ENCODE assay signal across 8 mouse cellular contexts in genomic region chr6:90818956-90819355, GRCm38 (mm10).
DNase-seq lines count a peak whose midpoint lies in the region; ATAC-seq and TF ChIP-seq lines count a peak whose summit lies in the region.

No protein-coding gene starts in this region.

- H3K4me3 ChIP-seq in forebrain, postnatal 0 days (ENCODE audit: low read depth, low read length): no peak overlapping the region
- H3K4me3 ChIP-seq in forebrain, embryonic 13.5 days: no peak overlapping the region
- H3K4me3 ChIP-seq in G1E (ENCODE audit: low read depth, low read length): no peak overlapping the region
- no peak overlapping the region for H3K4me3 ChIP-seq in spleen, adult 2 months (ENCODE audit: extremely low read depth, insufficient read depth, insufficient read length)

- no peaks in the 10 kb centered on the region for H3K9me3 ChIP-seq in forebrain, postnatal 0 days (ENCODE audit: low read length)
- H3K9me3 ChIP-seq in forebrain, embryonic 13.5 days (replicated peaks): no peaks in the 10 kb centered on the region
- H3K9me3 ChIP-seq in G1E (replicated peaks): no peaks in the 10 kb centered on the region

- intact Hi-C loops in gastrocnemius, postnatal 14 days (cut with DNase I; ENCODE audit: low total_unique reads): loop anchor here (5.0 kb wide), 2 partner anchors 82 to 318 kb away; no protein-coding TSS in a partner anchor

- peak; percentile 42; the same call in 1 of the 2 replicates for ATAC-seq in forebrain, postnatal 0 days
- no peak for ATAC-seq in forebrain, embryonic 13.5 days
- ATAC-seq in G1E (ENCODE audit: extremely low read depth, insufficient number of reproducible peaks, low FRiP score, poor library complexity, severe bottlenecking): no peak; the same call in 1 of the 2 replicates

- WGBS in forebrain, postnatal 0 days: no CpG with 5 or more reads among the region's 4 CpGs
- WGBS in forebrain, embryonic 13.5 days: no CpG with 5 or more reads among the region's 4 CpGs
- 0% methylated on average over 1 of the region's 4 CpGs for WGBS in spleen, adult 2 months

- no peaks in the 10 kb centered on the region for H3K4me1 ChIP-seq in forebrain, postnatal 0 days (ENCODE audit: insufficient read depth)
- peaks cover 18% of the 10 kb centered on the region for H3K4me1 ChIP-seq in forebrain, embryonic 13.5 days
- H3K4me1 ChIP-seq in G1E (ENCODE audit: insufficient read depth, low read depth, low read length): no peaks in the 10 kb centered on the region
- no peaks in the 10 kb centered on the region for H3K4me1 ChIP-seq in spleen, adult 2 months (ENCODE audit: control insufficient read depth, insufficient read depth, insufficient read length)

- no peaks in the 10 kb centered on the region for H3K27me3 ChIP-seq in forebrain, postnatal 0 days (ENCODE audit: insufficient read depth, low read length)
- H3K27me3 ChIP-seq in forebrain, embryonic 13.5 days: no peaks in the 10 kb centered on the region
- H3K27me3 ChIP-seq in G1E (ENCODE audit: insufficient read depth, low read length): no peaks in the 10 kb centered on the region
- H3K27me3 ChIP-seq in spleen, adult 2 months (ENCODE audit: control insufficient read depth, insufficient read depth, low read length): no peaks in the 10 kb centered on the region

- peak; percentile 93 for DNase-seq in forebrain, postnatal 0 days
- DNase-seq in G1E (ENCODE audit: low spot score): peak; percentile 55
- DNase-seq in cerebellum, adult 11-12 months: peak; percentile 67
- peak; percentile 49 for DNase-seq in gastrocnemius, postnatal 14 days
- DNase-seq in layer of hippocampus, postnatal 10 days (ENCODE audit: low spot score in 2 of 2): peak; percentile 82 to 83
- DNase-seq in mesoderm, embryonic 11.5 days (ENCODE audit: low read depth, low spot score): peak; percentile 82
- peak; percentile 42 to 66 for DNase-seq in spleen, adult 2 months (ENCODE audit: low read depth in 1 of 2, low spot score in 2 of 2)

- no peaks in the 10 kb centered on the region for H3K36me3 ChIP-seq in forebrain, postnatal 0 days (ENCODE audit: insufficient read depth)
- H3K36me3 ChIP-seq in forebrain, embryonic 13.5 days (ENCODE audit: poor library complexity, severe bottlenecking): no peaks in the 10 kb centered on the region
- H3K36me3 ChIP-seq in G1E (replicated peaks): no peaks in the 10 kb centered on the region
- no peaks in the 10 kb centered on the region for H3K36me3 ChIP-seq in spleen, adult 2 months (ENCODE audit: control insufficient read depth, insufficient read depth, low read length)

- no peak overlapping the region for H3K27ac ChIP-seq in forebrain, postnatal 0 days (ENCODE audit: low read depth, low read length)
- H3K27ac ChIP-seq in forebrain, embryonic 13.5 days: no peak overlapping the region
- H3K27ac ChIP-seq in spleen, adult 2 months (ENCODE audit: insufficient read depth, low read length): no peak overlapping the region

- no peak for TF ChIP-seq POLR2A in spleen, adult 2 months (IDR thresholded peaks at IDR 0.05; ENCODE audit: low read depth, low read length)

- TF ChIP-seq CTCF in forebrain, postnatal 0 days (IDR thresholded peaks at IDR 0.05; ENCODE audit: low read depth): peak; percentile 88
- TF ChIP-seq CTCF in G1E (IDR thresholded peaks at IDR 0.05; ENCODE audit: low read depth, low read length): peak; percentile 87
- peak; percentile 62; the same call in 1 of the 2 replicates for TF ChIP-seq CTCF in spleen, adult 2 months (IDR thresholded peaks at IDR 0.05; ENCODE audit: extremely low read depth, insufficient read depth, insufficient read length, insufficient replicate concordance)

- H3K4me2 ChIP-seq in forebrain, postnatal 0 days (ENCODE audit: low read depth): no peak overlapping the region
- no peak overlapping the region for H3K4me2 ChIP-seq in forebrain, embryonic 13.5 days

- no peak overlapping the region for H3K9ac ChIP-seq in forebrain, postnatal 0 days
- H3K9ac ChIP-seq in forebrain, embryonic 13.5 days: no peak overlapping the region
